Mouse (Mus musculus): Measurements from ENCODE around the gene Tti1.

GRCm38 (mm10) chr2:157985611-157986010, 42.6 kb downstream of the Tti1 start:
- TF ChIP-seq EP300 (IDR thresholded peaks at IDR 0.05; ENCODE audit: low read depth) (no peak), CTCF (IDR thresholded peaks at IDR 0.05; ENCODE audit: low read depth) (no peak)
